Mouse (Mus musculus) ES-Bruce4 (cell line): ENCODE results near the gene Mylk.

Experiments
- CTCF ChIP-seq: IDR thresholded peaks from one replicate; pipeline ENCODE4 v1.8.1; 2011; ENCODE audit warnings: low read depth, low read length
- EP300 ChIP-seq: IDR thresholded peaks from 2 replicates; pipeline ENCODE4 v1.6.1; 2011; ENCODE audit warnings: low read depth, low read length; ENCODE audit not compliant: insufficient read depth

- no peak for TF ChIP-seq EP300
- no peak for TF ChIP-seq CTCF
These were observed 193.2 kb downstream of the Mylk start for GRCm38 (mm10) chr16:34938248-34938647.
